ENCODE assay signal across 12 mouse cellular contexts in the genomic region with DNA sequence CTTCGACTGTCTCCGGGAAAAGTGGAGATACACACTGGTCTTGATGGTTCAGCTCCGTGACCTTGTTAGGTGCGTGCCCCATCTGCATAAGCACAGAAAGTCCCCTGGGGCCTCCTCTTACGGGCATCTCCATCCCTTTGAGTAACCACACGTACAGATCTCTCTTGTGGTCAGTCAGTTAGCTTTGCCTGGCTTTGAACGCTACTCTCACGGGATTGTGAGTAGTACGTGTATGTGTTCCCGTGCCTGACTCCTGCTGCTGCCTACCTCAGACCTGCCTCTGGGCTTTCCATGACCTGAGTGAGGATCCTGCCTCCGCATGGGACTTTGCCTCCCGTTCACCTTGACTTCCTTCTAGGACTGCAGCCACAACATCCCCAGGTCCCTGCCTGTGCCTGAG.
DNase-seq lines count a peak whose midpoint lies in the region; ATAC-seq and TF ChIP-seq lines count a peak whose summit lies in the region.
"Had no signal": no experiment of that assay in that cellular context is flagged by ENCODE, and none has a peak within 500 bp of the region (broad histone marks: within the 10 kb centered on the region; RNA-seq: fewer than 3 reads in every experiment).

No protein-coding gene starts in this region.

- H3K4me2 ChIP-seq in heart, embryonic 12.5 days: no peak overlapping the region
- 0 out of 2 replicates have a peak overlapping the region, but pooled peaks have one; percentile 24 for H3K4me2 ChIP-seq in CH12.LX (ENCODE audit: insufficient read depth, low read depth, poor library complexity, severe bottlenecking)
- no peak overlapping the region for H3K4me2 ChIP-seq in limb, embryonic 15.5 days
- H3K4me2 ChIP-seq: midbrain, embryonic 15.5 days; neural tube, embryonic 15.5 days had no signal

- H3K4me1 ChIP-seq in heart, embryonic 12.5 days (replicated peaks): peaks cover 45% of the 10 kb centered on the region
- peaks cover 24 to 36% of the 10 kb centered on the region in 2 experiments for H3K4me1 ChIP-seq in CH12.LX (ENCODE audit: control insufficient read depth in 1 of 2, insufficient read depth in 2 of 2)
- peaks cover 53% of the 10 kb centered on the region for H3K4me1 ChIP-seq in limb, embryonic 15.5 days

- no peaks in the 10 kb centered on the region for H3K27me3 ChIP-seq in heart, embryonic 12.5 days (replicated peaks)
- no peaks in the 10 kb centered on the region for H3K27me3 ChIP-seq in CH12.LX (replicated peaks)
- H3K27me3 ChIP-seq in limb, embryonic 15.5 days: no peaks in the 10 kb centered on the region
- H3K27me3 ChIP-seq: midbrain, embryonic 15.5 days; neural tube, embryonic 15.5 days had no signal

- no peak for ATAC-seq in heart, embryonic 12.5 days (ENCODE audit: insufficient number of reproducible peaks, low FRiP score)
- ATAC-seq in limb, embryonic 15.5 days (ENCODE audit: insufficient number of reproducible peaks, low FRiP score, low TSS enrichment, low read depth): no peak
- ATAC-seq in frontal cortex, adult (ENCODE audit: low TSS enrichment): no peak
- ATAC-seq: midbrain, embryonic 15.5 days had no signal

- no peak for TF ChIP-seq POLR2A in CH12.LX (IDR thresholded peaks at IDR 0.05; ENCODE audit: low read depth, low read length)

- in situ Hi-C loops in CH12.LX (cut with MboI; ENCODE audit: low pct_ligation_motif_present, low pct_unique_long_range_greater_than_20kb, low sequenced_read_pairs): no loop called here

- 83% methylated on average over 12 of the region's 12 CpGs for WGBS in heart, embryonic 12.5 days
- 83% methylated on average over 12 of the region's 12 CpGs for WGBS in limb, embryonic 15.5 days

- no peak for TF ChIP-seq RAD21 in CH12.LX (IDR thresholded peaks at IDR 0.05; ENCODE audit: low read depth, low read length)

- no peak for DNase-seq in heart, adult 9 months (ENCODE audit: low spot score in 2 of 2)
- DNase-seq in layer of hippocampus, adult 2 months (ENCODE audit: low spot score in 2 of 2): no peak
- no peak for DNase-seq in layer of hippocampus, adult 11-12 months (ENCODE audit: low spot score)
- DNase-seq in CH12.LX (ENCODE audit: extremely low read depth): peak; percentile 47
- DNase-seq in testis, postnatal 10 days (ENCODE audit: low spot score): no peak
- DNase-seq: embryo, embryonic 11 days; thymus, adult 18-20 months had no signal

- dilution Hi-C loops in CH12.LX (cut with MboI; ENCODE audit: extremely low pct_ligation_motif_present, extremely low pct_unique_long_range_greater_than_20kb, low sequenced_read_pairs): no loop called here

- H3K79me2 ChIP-seq in CH12.LX (replicated peaks; ENCODE audit: control insufficient read depth, extremely low read depth, insufficient read depth, poor library complexity, severe bottlenecking): no peaks in the 10 kb centered on the region

- H3K36me3 ChIP-seq in heart, embryonic 12.5 days: no peaks in the 10 kb centered on the region
- no peaks in the 10 kb centered on the region for H3K36me3 ChIP-seq in CH12.LX (replicated peaks in 1 of 2; ENCODE audit: control insufficient read depth in 1 of 2, insufficient read depth in 1 of 2, low read length in 1 of 2)
- H3K36me3 ChIP-seq in limb, embryonic 15.5 days: no peaks in the 10 kb centered on the region
- H3K36me3 ChIP-seq: midbrain, embryonic 15.5 days; neural tube, embryonic 15.5 days had no signal

- no peaks in the 10 kb centered on the region for H3K9me3 ChIP-seq in heart, embryonic 12.5 days (replicated peaks)
- no peaks in the 10 kb centered on the region for H3K9me3 ChIP-seq in CH12.LX (replicated peaks; ENCODE audit: low read length)
- no peaks in the 10 kb centered on the region for H3K9me3 ChIP-seq in limb, embryonic 15.5 days
- H3K9me3 ChIP-seq: midbrain, embryonic 15.5 days; neural tube, embryonic 15.5 days had no signal

- H3K27ac ChIP-seq in heart, embryonic 12.5 days (ENCODE audit: poor library complexity, severe bottlenecking): peak overlapping the region; percentile 75; the same call in 1 of the 2 replicates
- H3K27ac ChIP-seq in layer of hippocampus, adult 2 months: peak overlapping the region; percentile 75; the same call in 1 of the 2 replicates
- no peak overlapping the region for H3K27ac ChIP-seq in CH12.LX (ENCODE audit: insufficient read depth, low read depth)
- H3K27ac ChIP-seq in limb, embryonic 15.5 days: peak overlapping the region; percentile 81
- H3K27ac ChIP-seq: midbrain, embryonic 15.5 days had no signal

- TF ChIP-seq CTCF in layer of hippocampus, adult 2 months (conservative IDR thresholded peaks at IDR 0.05): no peak
- TF ChIP-seq CTCF in CH12.LX (conservative IDR thresholded peaks at IDR 0.05 in 1 of 2, IDR thresholded peaks at IDR 0.05 in 1 of 2; ENCODE audit: low read depth in 2 of 2, low read length in 2 of 2): no peak

- no peak for TF ChIP-seq EP300 in CH12.LX (IDR thresholded peaks at IDR 0.05; ENCODE audit: low read length)

- no peak overlapping the region for H3K4me3 ChIP-seq in heart, embryonic 12.5 days
- no peak overlapping the region for H3K4me3 ChIP-seq in layer of hippocampus, adult 2 months
- peak overlapping the region in 1 of 3 experiments; percentile 17 for H3K4me3 ChIP-seq in CH12.LX (replicated peaks in 1 of 3; ENCODE audit: low read depth in 2 of 3, low read length in 2 of 3, poor library complexity in 1 of 3)
- H3K4me3 ChIP-seq in limb, embryonic 15.5 days: no peak overlapping the region
- H3K4me3 ChIP-seq: midbrain, embryonic 15.5 days; neural tube, embryonic 15.5 days had no signal

- H3K9ac ChIP-seq in heart, embryonic 12.5 days: no peak overlapping the region
- H3K9ac ChIP-seq in CH12.LX (ENCODE audit: insufficient read depth, low read depth): no peak overlapping the region
- no peak overlapping the region for H3K9ac ChIP-seq in limb, embryonic 15.5 days
- H3K9ac ChIP-seq: midbrain, embryonic 15.5 days; neural tube, embryonic 15.5 days had no signal

TF ChIP-seq in CH12.LX, 34 proteins besides CTCF, POLR2A, EP300 and RAD21:
- TF ChIP-seq NRF1 (IDR thresholded peaks at IDR 0.05; ENCODE audit: low read depth, low read length): no peak
- peak; percentile 74 for TF ChIP-seq ETS1 (conservative IDR thresholded peaks at IDR 0.05; ENCODE audit: low read depth, low read length)
- TF ChIP-seq USF2 (conservative IDR thresholded peaks at IDR 0.05; ENCODE audit: low read depth, low read length): no peak
- TF ChIP-seq IRF4 (IDR thresholded peaks at IDR 0.05; ENCODE audit: low read depth, low read length): peak; percentile 37; the same call in 1 of the 2 replicates
- TF ChIP-seq KAT2A (IDR thresholded peaks at IDR 0.05; ENCODE audit: insufficient replicate concordance, low read length): no peak
- TF ChIP-seq BHLHE40 (IDR thresholded peaks at IDR 0.05; ENCODE audit: low read depth, low read length): peak; percentile 95
- no peak for TF ChIP-seq RCOR1 (conservative IDR thresholded peaks at IDR 0.05; ENCODE audit: low read depth, low read length)
- TF ChIP-seq POLR2AphosphoS2 (IDR thresholded peaks at IDR 0.05; ENCODE audit: low read depth, low read length): no peak
- TF ChIP-seq PAX5 (IDR thresholded peaks at IDR 0.05; ENCODE audit: low read length): no peak
- TF ChIP-seq MXI1 (IDR thresholded peaks at IDR 0.05; ENCODE audit: low read depth, low read length): no peak
- 0 out of 2 replicates have a peak, but pooled peaks have one; percentile 33 for TF ChIP-seq TCF12 (IDR thresholded peaks at IDR 0.05; ENCODE audit: low read depth, low read length)
